Mouse (Mus musculus): ENCODE measurements around the gene Cfap20.

Gene Cfap20

GRCm38 (mm10) chr8:95434686-95435439, at the start of gene Cfap20:
Cfap20 (minus strand) TSS chr8:95434869.
- DNase-seq = peak; percentile 100

- no peak for DNase-seq
Measured at GRCm38 (mm10) chr8:95470008-95470407, 35.3 kb upstream of the Cfap20 start.

GRCm38 (mm10) chr8:95468995-95469394, 34.3 kb upstream of the Cfap20 start:
- no peak for DNase-seq

GRCm38 (mm10) chr8:95466543-95466942, 31.9 kb upstream of the Cfap20 start:
- DNase-seq = no peak

- DNase-seq = no peak
Measured at GRCm38 (mm10) chr8:95452518-95452917, 17.8 kb upstream of the Cfap20 start.

GRCm38 (mm10) chr8:95450271-95450670, 15.6 kb upstream of the Cfap20 start:
- DNase-seq = peak; percentile 84 to 88

GRCm38 (mm10) chr8:95447661-95448060, 13.0 kb upstream of the Cfap20 start:
- no peak for DNase-seq

- no peak for DNase-seq
Measured at GRCm38 (mm10) chr8:95445042-95445441, 10.4 kb upstream of the Cfap20 start.

- no peak for DNase-seq
Measured at GRCm38 (mm10) chr8:95441491-95442039, 6.9 kb upstream of the Cfap20 start.

- no peak for DNase-seq
Measured at GRCm38 (mm10) chr8:95440168-95440709, 5.6 kb upstream of the Cfap20 start.

- no peak for DNase-seq
Measured at GRCm38 (mm10) chr8:95439421-95439820, 4.8 kb upstream of the Cfap20 start.

GRCm38 (mm10) chr8:95437341-95437992, 2.8 kb upstream of the Cfap20 start:
- DNase-seq = no peak

- no peak for DNase-seq
Measured at GRCm38 (mm10) chr8:95435930-95436329, 1.3 kb upstream of the Cfap20 start.

- no peak for DNase-seq
Measured at GRCm38 (mm10) chr8:95435471-95435870, 802 bp upstream of the Cfap20 start.

GRCm38 (mm10) chr8:95434233-95434632, 436 bp downstream of the Cfap20 start:
- peak; percentile 58 to 72 for DNase-seq

GRCm38 (mm10) chr8:95433124-95433523, 1.5 kb downstream of the Cfap20 start:
- DNase-seq = no peak

GRCm38 (mm10) chr8:95432471-95432870, 2.2 kb downstream of the Cfap20 start:
- no peak for DNase-seq

GRCm38 (mm10) chr8:95429945-95430344, 4.7 kb downstream of the Cfap20 start:
- peak; percentile 77 to 79 for DNase-seq

- DNase-seq = peak; percentile 78 to 89
Measured at GRCm38 (mm10) chr8:95427594-95428535, 6.8 kb downstream of the Cfap20 start.

- peak; percentile 31 to 47 for DNase-seq
Measured at GRCm38 (mm10) chr8:95426781-95427281, 7.8 kb downstream of the Cfap20 start.

- DNase-seq = no peak
Measured at GRCm38 (mm10) chr8:95424682-95425081, 10.0 kb downstream of the Cfap20 start.

- no peak for DNase-seq
Measured at GRCm38 (mm10) chr8:95422193-95422810, 12.4 kb downstream of the Cfap20 start.
